Mouse (Mus musculus) layer of hippocampus, adult 2 months (tissue): ENCODE data around the gene Fam43a. TPM values are rescaled to one million over a fixed set of nuclear protein-coding genes. Genes with fewer than 3 reads are reported as not detected.

ENCODE experiments used
- DNase-seq, 2 experiments: peaks; one replicate each; pipeline ENCODE4 v3.0.0; 2022; ENCODE audit warnings: low spot score in 2 of 2
- H3K27ac ChIP-seq: fragments of 200-600 bp; 2 replicates; pipeline ENCODE4 v1.8.1; 2022
- H3K4me3 ChIP-seq: fragments of 200-600 bp; 2 replicates; pipeline ENCODE4 v1.8.1; 2022; ENCODE audit warnings: mild to moderate bottlenecking
- CTCF ChIP-seq: fragments of 200-600 bp; conservative IDR thresholded peaks from 2 replicates; pipeline ENCODE4 v1.8.1; 2022; ENCODE audit warnings: antibody characterized with exemption, mild to moderate bottlenecking, moderate library complexity
- total RNA-seq, 2 experiments: library from RNA; stranded (reverse); gene quantifications; 2 replicates each; pipeline ENCODE4 v1.2.3; 2021

Gene Fam43a
- total RNA-seq, 2 experiments from 2014 or later: 9.2 to 10.3 TPM

- H3K27ac ChIP-seq: no peak overlapping the region
- no peak for TF ChIP-seq CTCF
- DNase-seq: peak; percentile 52 to 55
- no peak overlapping the region for H3K4me3 ChIP-seq
Measured at GRCm38 (mm10) chr16:30576392-30576791, 23.1 kb upstream of the Fam43a start.

- DNase-seq: no peak
- Histone ChIP-seq H3K27ac (no peak overlapping the region), H3K4me3 (no peak overlapping the region)
- no peak for TF ChIP-seq CTCF
Measured at GRCm38 (mm10) chr16:30580765-30581164, 18.8 kb upstream of the Fam43a start.

- H3K27ac ChIP-seq: peak overlapping the region; percentile 100
- DNase-seq: no peak
- TF ChIP-seq CTCF: no peak
- peak overlapping the region; percentile 81 for H3K4me3 ChIP-seq
Measured at GRCm38 (mm10) chr16:30586935-30587493, 12.5 kb upstream of the Fam43a start.

GRCm38 (mm10) chr16:30587494-30588327, 11.8 kb upstream of the Fam43a start, which contains the start of gene Lsg1:
Lsg1 (minus strand) TSS chr16:30587592.
- Histone ChIP-seq H3K27ac (peak within 1 kb of the TSS; percentile 100), H3K4me3 (peak within 1 kb of the TSS; percentile 81)
- DNase-seq: peak; percentile 88 to 89
- TF ChIP-seq CTCF: peak; percentile 69

- no peak overlapping the region for H3K27ac ChIP-seq
- TF ChIP-seq CTCF: no peak
- H3K4me3 ChIP-seq: no peak overlapping the region
- no peak for DNase-seq
Measured at GRCm38 (mm10) chr16:30590264-30591209, 9.0 kb upstream of the Fam43a start.

GRCm38 (mm10) chr16:30591990-30592389, 7.5 kb upstream of the Fam43a start:
- peak; percentile 56 for TF ChIP-seq CTCF
- Histone ChIP-seq H3K4me3 (no peak overlapping the region), H3K27ac (no peak overlapping the region)
- no peak for DNase-seq

- no peak for TF ChIP-seq CTCF
- no peak for DNase-seq
- no peak overlapping the region for H3K4me3 ChIP-seq
- H3K27ac ChIP-seq: no peak overlapping the region
Measured at GRCm38 (mm10) chr16:30595356-30595755, 4.2 kb upstream of the Fam43a start.

- Histone ChIP-seq H3K4me3 (no peak overlapping the region), H3K27ac (no peak overlapping the region)
- TF ChIP-seq CTCF: no peak
- DNase-seq: peak; percentile 50 to 63
Measured at GRCm38 (mm10) chr16:30595835-30596557, 3.5 kb upstream of the Fam43a start.

GRCm38 (mm10) chr16:30596959-30597681, 2.4 kb upstream of the Fam43a start:
- Histone ChIP-seq H3K27ac (no peak overlapping the region), H3K4me3 (peak overlapping the region; percentile 26; the same call in 1 of the 2 replicates)
- DNase-seq: peak; percentile 89 to 95
- TF ChIP-seq CTCF: peak; percentile 98

- TF ChIP-seq CTCF: no peak
- Histone ChIP-seq H3K4me3 (peak overlapping the region; percentile 79), H3K27ac (peak overlapping the region; percentile 86; the same call in 1 of the 2 replicates)
- DNase-seq: peak in 1 of 2 experiments; percentile 23
Measured at GRCm38 (mm10) chr16:30600431-30601045, 1.0 kb downstream of the Fam43a start.
